Mouse (Mus musculus): Measurements from ENCODE around the gene Ppp1r13b.

DNA sequence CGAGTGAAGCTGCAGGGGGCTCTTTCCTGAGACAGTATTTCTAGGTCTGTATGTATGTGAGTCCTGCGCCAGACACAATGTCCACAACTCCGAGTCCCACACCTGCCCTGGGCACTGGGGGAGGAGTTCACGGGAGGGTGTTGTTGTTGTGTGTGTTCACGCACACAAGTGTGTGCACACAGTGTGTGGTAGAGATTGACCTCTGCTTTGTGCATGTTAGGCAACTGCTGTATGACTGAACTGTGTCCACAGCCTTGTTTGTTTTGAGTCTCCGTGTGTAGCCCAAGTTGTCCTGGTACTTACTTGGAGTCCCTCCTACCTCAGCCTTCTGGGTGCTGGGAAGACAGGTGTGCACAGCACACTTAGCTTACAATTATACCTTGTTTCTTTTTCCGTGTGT is 117.3 kb downstream of the Ppp1r13b start:
- TF ChIP-seq CTCF (IDR thresholded peaks at IDR 0.05; ENCODE audit: low read depth, low read length) = no peak
- no peak for TF ChIP-seq GATA1 (IDR thresholded peaks at IDR 0.05; ENCODE audit: borderline replicate concordance, low read length)
